Mouse (Mus musculus): ENCODE measurements around the gene Abcc4.

Gene Abcc4

GRCm38 (mm10) chr14:118737251-118737888 lies 31.4 kb upstream of the Abcc4 start:
- Histone ChIP-seq H3K4me3 (replicated peaks; ENCODE audit: low read length) (0 out of 2 replicates have a peak overlapping the region, but pooled peaks have one; percentile 1), H3K36me3 (ENCODE audit: insufficient read depth, low read length) (no peaks in the 10 kb centered on the region)
- TF ChIP-seq NANOG (IDR thresholded peaks at IDR 0.05; ENCODE audit: borderline replicate concordance, low read length): peak; percentile 92
- TF ChIP-seq POU5F1 (IDR thresholded peaks at IDR 0.05; ENCODE audit: borderline replicate concordance, low read length): no peak
- no peak for TF ChIP-seq CTCF (conservative IDR thresholded peaks at IDR 0.05; ENCODE audit: low read length)

GRCm38 (mm10) chr14:118735114-118735513 lies 29.1 kb upstream of the Abcc4 start:
- Histone ChIP-seq H3K27me3 (ENCODE audit: insufficient read depth, low read length) (no peaks in the 10 kb centered on the region), H3K4me1 (replicated peaks; ENCODE audit: low read depth, low read length) (peaks cover 43% of the 10 kb centered on the region), H3K9me3 (ENCODE audit: low read length) (peaks cover under 1% of the 10 kb centered on the region; the same call in 1 of the 2 replicates), H3K36me3 (ENCODE audit: insufficient read depth, low read length) (no peaks in the 10 kb centered on the region), H3K4me3 (replicated peaks; ENCODE audit: low read length) (no peak overlapping the region)
- TF ChIP-seq POU5F1 (IDR thresholded peaks at IDR 0.05; ENCODE audit: borderline replicate concordance, low read length) (no peak), NANOG (IDR thresholded peaks at IDR 0.05; ENCODE audit: borderline replicate concordance, low read length) (no peak), CTCF (conservative IDR thresholded peaks at IDR 0.05; ENCODE audit: low read length) (no peak)

More at GRCm38 (mm10) chr14:118737251-118737888, 31.4 kb upstream of the Abcc4 start:
- peaks cover 44% of the 10 kb centered on the region for H3K4me1 ChIP-seq (replicated peaks; ENCODE audit: low read depth, low read length)
- no peaks in the 10 kb centered on the region for H3K27me3 ChIP-seq (ENCODE audit: insufficient read depth, low read length)
- H3K9me3 ChIP-seq (ENCODE audit: low read length): peaks cover 3% of the 10 kb centered on the region; the same call in 1 of the 2 replicates

- no peaks in the 10 kb centered on the region for H3K9me3 ChIP-seq (ENCODE audit: low read length)
- no peaks in the 10 kb centered on the region for H3K36me3 ChIP-seq (ENCODE audit: insufficient read depth, low read length)
- no peaks in the 10 kb centered on the region for H3K27me3 ChIP-seq (ENCODE audit: insufficient read depth, low read length)
- peaks cover 39% of the 10 kb centered on the region for H3K4me1 ChIP-seq (replicated peaks; ENCODE audit: low read depth, low read length)
- TF ChIP-seq POU5F1 (IDR thresholded peaks at IDR 0.05; ENCODE audit: borderline replicate concordance, low read length) (no peak), CTCF (conservative IDR thresholded peaks at IDR 0.05; ENCODE audit: low read length) (no peak), NANOG (IDR thresholded peaks at IDR 0.05; ENCODE audit: borderline replicate concordance, low read length) (no peak)
- H3K4me3 ChIP-seq (replicated peaks; ENCODE audit: low read length): no peak overlapping the region
These were observed 27.1 kb upstream of the Abcc4 start for GRCm38 (mm10) chr14:118733146-118733545.

GRCm38 (mm10) chr14:118730631-118731030 lies 24.6 kb upstream of the Abcc4 start:
- TF ChIP-seq POU5F1 (IDR thresholded peaks at IDR 0.05; ENCODE audit: borderline replicate concordance, low read length): no peak
- no peak for TF ChIP-seq CTCF (conservative IDR thresholded peaks at IDR 0.05; ENCODE audit: low read length)
- no peak for TF ChIP-seq NANOG (IDR thresholded peaks at IDR 0.05; ENCODE audit: borderline replicate concordance, low read length)

GRCm38 (mm10) chr14:118725467-118725866 lies 19.4 kb upstream of the Abcc4 start:
- no peaks in the 10 kb centered on the region for H3K36me3 ChIP-seq (ENCODE audit: insufficient read depth, low read length)
- H3K4me1 ChIP-seq (replicated peaks; ENCODE audit: low read depth, low read length): peaks cover 5% of the 10 kb centered on the region
- peaks cover 9% of the 10 kb centered on the region for H3K27me3 ChIP-seq (ENCODE audit: insufficient read depth, low read length)
- H3K4me3 ChIP-seq (replicated peaks; ENCODE audit: low read length): no peak overlapping the region
- TF ChIP-seq POU5F1 (IDR thresholded peaks at IDR 0.05; ENCODE audit: borderline replicate concordance, low read length) (no peak), NANOG (IDR thresholded peaks at IDR 0.05; ENCODE audit: borderline replicate concordance, low read length) (no peak), CTCF (conservative IDR thresholded peaks at IDR 0.05; ENCODE audit: low read length) (no peak)
- no peaks in the 10 kb centered on the region for H3K9me3 ChIP-seq (ENCODE audit: low read length)

More at GRCm38 (mm10) chr14:118730631-118731030, 24.6 kb upstream of the Abcc4 start:
- no peaks in the 10 kb centered on the region for H3K36me3 ChIP-seq (ENCODE audit: insufficient read depth, low read length)
- H3K4me3 ChIP-seq (replicated peaks; ENCODE audit: low read length): no peak overlapping the region
- H3K9me3 ChIP-seq (ENCODE audit: low read length): no peaks in the 10 kb centered on the region
- no peaks in the 10 kb centered on the region for H3K27me3 ChIP-seq (ENCODE audit: insufficient read depth, low read length)
- peaks cover 17% of the 10 kb centered on the region for H3K4me1 ChIP-seq (replicated peaks; ENCODE audit: low read depth, low read length)

GRCm38 (mm10) chr14:118723920-118724693 lies 18.1 kb upstream of the Abcc4 start:
- Histone ChIP-seq H3K4me3 (replicated peaks; ENCODE audit: low read length) (no peak overlapping the region), H3K4me1 (replicated peaks; ENCODE audit: low read depth, low read length) (peaks cover 3% of the 10 kb centered on the region; the same call in 1 of the 2 replicates), H3K27me3 (ENCODE audit: insufficient read depth, low read length) (peaks cover 9% of the 10 kb centered on the region), H3K36me3 (ENCODE audit: insufficient read depth, low read length) (no peaks in the 10 kb centered on the region), H3K9me3 (ENCODE audit: low read length) (no peaks in the 10 kb centered on the region)
- TF ChIP-seq CTCF (conservative IDR thresholded peaks at IDR 0.05; ENCODE audit: low read length) (no peak), NANOG (IDR thresholded peaks at IDR 0.05; ENCODE audit: borderline replicate concordance, low read length) (no peak), POU5F1 (IDR thresholded peaks at IDR 0.05; ENCODE audit: borderline replicate concordance, low read length) (no peak)

GRCm38 (mm10) chr14:118719566-118720174 lies 13.7 kb upstream of the Abcc4 start:
- Histone ChIP-seq H3K4me3 (replicated peaks; ENCODE audit: low read length) (no peak overlapping the region), H3K27me3 (ENCODE audit: insufficient read depth, low read length) (peaks cover 9% of the 10 kb centered on the region), H3K36me3 (ENCODE audit: insufficient read depth, low read length) (no peaks in the 10 kb centered on the region), H3K9me3 (ENCODE audit: low read length) (no peaks in the 10 kb centered on the region), H3K4me1 (replicated peaks; ENCODE audit: low read depth, low read length) (peaks cover 37% of the 10 kb centered on the region)
- TF ChIP-seq CTCF (conservative IDR thresholded peaks at IDR 0.05; ENCODE audit: low read length) (no peak), POU5F1 (IDR thresholded peaks at IDR 0.05; ENCODE audit: borderline replicate concordance, low read length) (no peak), NANOG (IDR thresholded peaks at IDR 0.05; ENCODE audit: borderline replicate concordance, low read length) (no peak)

- peaks cover 47% of the 10 kb centered on the region for H3K4me1 ChIP-seq (replicated peaks; ENCODE audit: low read depth, low read length)
- H3K9me3 ChIP-seq (ENCODE audit: low read length): no peaks in the 10 kb centered on the region
- peaks cover 9% of the 10 kb centered on the region for H3K27me3 ChIP-seq (ENCODE audit: insufficient read depth, low read length)
- TF ChIP-seq NANOG (IDR thresholded peaks at IDR 0.05; ENCODE audit: borderline replicate concordance, low read length) (no peak), CTCF (conservative IDR thresholded peaks at IDR 0.05; ENCODE audit: low read length) (no peak), POU5F1 (IDR thresholded peaks at IDR 0.05; ENCODE audit: borderline replicate concordance, low read length) (no peak)
- no peaks in the 10 kb centered on the region for H3K36me3 ChIP-seq (ENCODE audit: insufficient read depth, low read length)
- H3K4me3 ChIP-seq (replicated peaks; ENCODE audit: low read length): no peak overlapping the region
These were observed 12.6 kb upstream of the Abcc4 start for GRCm38 (mm10) chr14:118718576-118718975.

Data from E14TG2a.4 (cell line).